Comparison of ENCODE assay signal across 19 mouse cellular contexts in genomic region chr16:34175625-34176024, GRCm38 (mm10).
DNase-seq lines count a peak whose midpoint lies in the region; TF ChIP-seq lines count a peak whose summit lies in the region.
"Had no signal": no experiment of that assay in that cellular context is flagged by ENCODE, and none has a peak within 500 bp of the region (broad histone marks: within the 10 kb centered on the region; RNA-seq: fewer than 3 reads in every experiment).

No protein-coding gene starts in this region.

- H3K36me3 ChIP-seq in forebrain, embryonic 10.5 days (replicated peaks): peaks cover 76% of the 10 kb centered on the region
- H3K36me3 ChIP-seq: intestine, embryonic 15.5 days had no signal

- H3K27ac ChIP-seq in left cerebral cortex, adult 2 months: peak overlapping the region; percentile 42
- H3K27ac ChIP-seq in forebrain, embryonic 10.5 days: no peak overlapping the region
- H3K27ac ChIP-seq: hindbrain, embryonic 10.5 days; hindbrain, embryonic 13.5 days; intestine, embryonic 15.5 days had no signal

- 93% methylated on average over 4 of the region's 4 CpGs for WGBS in forebrain, embryonic 10.5 days

- H3K4me3 ChIP-seq in left cerebral cortex, adult 2 months: no peak overlapping the region
- no peak overlapping the region for H3K4me3 ChIP-seq in forebrain, embryonic 10.5 days
- H3K4me3 ChIP-seq: hindbrain, embryonic 10.5 days; hindbrain, embryonic 13.5 days; intestine, embryonic 15.5 days had no signal

- intact Hi-C loops in left cerebral cortex, adult 2 months (cut with DNase I): no loop called here
- intact Hi-C loops in left cerebral cortex, postnatal 36 days (cut with DNase I): no loop called here

- H3K4me1 ChIP-seq in forebrain, embryonic 10.5 days: no peaks in the 10 kb centered on the region
- H3K4me1 ChIP-seq: hindbrain, embryonic 10.5 days; intestine, embryonic 15.5 days had no signal

- no peaks in the 10 kb centered on the region for H3K27me3 ChIP-seq in forebrain, embryonic 10.5 days (ENCODE audit: poor library complexity, severe bottlenecking)
- H3K27me3 ChIP-seq: hindbrain, embryonic 13.5 days; intestine, embryonic 15.5 days had no signal

- no peak for TF ChIP-seq CTCF in left cerebral cortex, adult 2 months (IDR thresholded peaks at IDR 0.05)

- H3K9me3 ChIP-seq in forebrain, embryonic 10.5 days: no peaks in the 10 kb centered on the region
- H3K9me3 ChIP-seq: hindbrain, embryonic 10.5 days; hindbrain, embryonic 13.5 days; intestine, embryonic 15.5 days had no signal

- DNase-seq in left cerebral cortex, adult 2 months (ENCODE audit: extremely low spot score in 1 of 2, low spot score in 2 of 2): no peak
- no peak for DNase-seq in left cerebral cortex, postnatal 36 days (ENCODE audit: low spot score in 2 of 2)
- DNase-seq in ES-CJ7 (ENCODE audit: low read depth, low spot score) (peak; percentile 90), WW6 (ENCODE audit: low read depth, low spot score) (peak; percentile 42)
- DNase-seq in forebrain, embryonic 10.5 days (ENCODE audit: extremely low spot score, low spot score): no peak
- DNase-seq in urinary bladder, postnatal 4 days (ENCODE audit: low spot score in 2 of 2): no peak
- DNase-seq: adrenal gland, adult 8-10 months; adrenal gland, postnatal 25 days; cerebellum, adult 11-12 months; cerebellum, adult 8-10 months; cerebellum, postnatal 14 days; forebrain, postnatal 0 days; gastrocnemius, postnatal 10 days; gastrocnemius, postnatal 36 days; heart, postnatal 36 days; kidney, adult 11 months had no signal

Comparison
In these comparisons a context has a peak if more than half of its experiments do, and no peak if none do; other contexts are left out.
1. DNase-seq: peak in ES-CJ7 (single experiment) and WW6 (single experiment); none in left cerebral cortex, adult 2 months (0 of 2), left cerebral cortex, postnatal 36 days (0 of 2), forebrain, embryonic 10.5 days (single experiment) and urinary bladder, postnatal 4 days (0 of 2).